Mouse (Mus musculus) large intestine, adult 2 months (tissue): Measurements from ENCODE around the gene Chil4. TPM values are rescaled to one million over a fixed set of nuclear protein-coding genes. Genes with fewer than 3 reads are reported as not detected.

Source experiments
- DNase-seq: peaks from one replicate; pipeline ENCODE4 v3.0.0-alpha.2; 2012; ENCODE audit warnings: low read depth, low spot score
- WGBS: fragments of 180-500 bp; shearing (Covaris S2); methylation state at CpG from one replicate; pipeline ENCODE4 v1.1.7; 2018; 5-methylcytosine and 5-hydroxymethylcytosine counted together
- polyA plus RNA-seq: library from polyadenylated mRNA; depleted of rRNA; stranded (reverse); fragments of >200 nt; gene quantifications from 2 replicates; pipeline ENCODE4 v1.2.3, GENCODE M21; 2012; rRNA removed

The Chil4 gene
- polyA plus RNA-seq, 1 experiment, result 0.16 TPM

- WGBS, result 80% methylated on average over 1 of the region's 1 CpGs
- DNase-seq, result no peak
Observed at GRCm38 (mm10) chr3:106171135-106171731, 48.1 kb downstream of the Chil4 start.

DNA sequence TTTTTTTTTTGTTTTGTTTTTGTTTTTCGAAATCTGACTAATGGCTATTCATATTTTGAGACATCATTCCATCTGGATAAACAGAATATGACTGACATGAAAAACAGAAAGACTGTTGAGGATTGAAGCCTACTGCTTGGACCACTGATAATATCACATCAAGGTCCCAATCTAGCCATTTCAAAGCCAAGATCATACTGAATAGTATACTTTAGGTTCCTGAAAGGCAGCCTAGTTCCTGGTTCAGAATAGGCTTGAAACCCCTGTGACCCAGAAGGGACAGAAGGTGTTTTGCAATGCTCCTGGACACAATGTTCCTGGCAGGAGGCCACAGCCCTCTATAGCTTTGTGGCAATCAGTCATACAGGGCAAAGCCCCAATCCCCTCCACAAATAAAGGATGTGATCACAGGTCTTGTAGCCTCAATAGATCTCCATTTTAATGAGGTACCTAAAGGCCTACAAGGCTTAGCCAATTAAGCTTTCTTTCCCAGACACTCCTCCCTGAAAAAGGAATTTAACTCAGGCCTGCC lies 48.7 kb downstream of the Chil4 start:
- 34% methylated on average over 1 of the region's 1 CpGs for WGBS
- DNase-seq, result no peak

GRCm38 (mm10) chr3:106167464-106167863 lies 51.8 kb downstream of the Chil4 start, which contains the start of gene Chil3:
Gene Chil3, minus strand, starts transcription at chr3:106167564.
- DNase-seq, result no peak
- 75% methylated on average over 3 of the region's 3 CpGs for WGBS

- no peak for DNase-seq
Observed at GRCm38 (mm10) chr3:106154413-106154812, 64.9 kb downstream of the Chil4 start.

More at GRCm38 (mm10) chr3:106154413-106154812, 64.9 kb downstream of the Chil4 start:
- WGBS, result 84% methylated on average over 2 of the region's 2 CpGs

Other genes starting within 250 kb of the Chil4 start
- gene Ovgp1, start 245.8 kb downstream of the Chil4 start, polyA plus RNA-seq, result 0.38 and 0.60 TPM in 2 replicates
- gene Pifo, start 204.9 kb downstream of the Chil4 start, polyA plus RNA-seq, result not detected in 2 replicates
- gene Chil5, start 186.7 kb downstream of the Chil4 start, polyA plus RNA-seq, result 0.07 TPM in 1 of 2 replicates, not detected in the other
- 0.26 and 1.2 TPM in 2 replicates for gene Chia1, start 106.3 kb downstream of the Chil4 start, polyA plus RNA-seq
- gene Chil3, start 51.9 kb downstream of the Chil4 start, polyA plus RNA-seq, result 0.07 TPM in 1 of 2 replicates, not detected in the other
- 0.06 and 0.16 TPM in 2 replicates for gene Chil6, start 186.7 kb upstream of the Chil4 start, polyA plus RNA-seq